Mouse (Mus musculus) CD4-positive, CD25-positive, alpha-beta regulatory T cell, adult 2 months (primary cell): ENCODE data around the gene Sh3bgrl2.
A peak's percentile ranks its signal among the peaks of the same experiment; 100 is the strongest.

ENCODE experiments used
- DNase-seq: peaks from one replicate; pipeline ENCODE4 v3.0.0-alpha.2; 2012; ENCODE audit warnings: low read depth, low spot score

The Sh3bgrl2 gene

DNA sequence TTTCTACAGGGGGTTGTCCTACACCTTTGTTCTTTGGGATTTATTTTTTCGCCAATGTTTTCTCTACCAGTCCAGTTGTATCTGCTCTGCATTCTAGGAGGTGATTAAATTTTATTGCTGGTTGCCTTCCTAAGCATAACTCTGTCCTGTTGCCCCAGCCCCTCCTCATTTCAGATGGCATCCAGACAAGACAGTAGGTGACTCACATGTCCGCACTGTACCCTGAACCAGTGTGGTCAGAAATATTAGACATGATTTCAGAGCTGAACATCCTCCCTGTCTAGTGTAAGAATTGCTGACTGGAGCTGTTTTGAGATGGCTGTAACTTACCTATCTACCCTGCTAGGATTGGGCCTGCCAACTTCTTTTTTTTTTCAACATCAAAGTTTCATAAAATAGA is 40.9 kb downstream of the Sh3bgrl2 start:
- no peak for DNase-seq

DNA sequence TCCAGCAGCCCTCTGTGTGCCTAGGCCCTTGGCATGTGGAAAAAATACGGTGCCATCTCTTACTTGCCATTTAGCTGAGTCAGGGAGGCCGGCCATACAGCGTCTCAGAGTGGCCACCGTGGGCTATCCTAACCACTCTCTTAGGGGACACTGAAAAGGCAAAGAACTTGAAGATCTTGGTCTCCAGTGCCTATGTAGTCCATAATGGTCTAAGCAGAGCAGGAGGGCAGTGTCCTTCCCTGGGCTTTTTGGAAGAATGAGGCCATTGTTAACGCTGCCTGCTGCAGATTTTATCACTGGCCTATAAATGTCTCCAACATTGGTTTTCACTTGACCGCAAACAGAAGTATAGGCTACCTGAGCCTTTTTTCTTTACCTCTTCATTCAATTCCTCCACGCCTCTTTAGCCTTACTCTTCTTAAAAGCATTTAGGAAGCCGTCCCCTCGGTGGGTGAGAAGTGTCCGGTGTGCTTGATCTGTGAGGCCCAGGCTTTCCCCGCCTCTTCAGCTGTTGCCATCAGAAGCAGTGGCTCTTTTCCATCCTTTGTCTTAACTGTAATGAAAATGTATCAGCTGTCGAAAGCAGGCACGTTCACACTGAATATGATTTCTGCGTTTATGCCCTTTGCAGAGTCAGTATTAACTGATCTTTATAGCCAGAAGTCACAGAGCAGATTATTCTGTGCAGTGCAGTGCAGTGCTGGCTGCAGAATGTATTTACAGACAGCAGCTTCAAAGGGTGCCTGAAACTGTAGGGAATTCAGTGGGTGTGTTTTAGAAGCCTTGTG is 41.7 kb downstream of the Sh3bgrl2 start:
- DNase-seq: no peak

DNA sequence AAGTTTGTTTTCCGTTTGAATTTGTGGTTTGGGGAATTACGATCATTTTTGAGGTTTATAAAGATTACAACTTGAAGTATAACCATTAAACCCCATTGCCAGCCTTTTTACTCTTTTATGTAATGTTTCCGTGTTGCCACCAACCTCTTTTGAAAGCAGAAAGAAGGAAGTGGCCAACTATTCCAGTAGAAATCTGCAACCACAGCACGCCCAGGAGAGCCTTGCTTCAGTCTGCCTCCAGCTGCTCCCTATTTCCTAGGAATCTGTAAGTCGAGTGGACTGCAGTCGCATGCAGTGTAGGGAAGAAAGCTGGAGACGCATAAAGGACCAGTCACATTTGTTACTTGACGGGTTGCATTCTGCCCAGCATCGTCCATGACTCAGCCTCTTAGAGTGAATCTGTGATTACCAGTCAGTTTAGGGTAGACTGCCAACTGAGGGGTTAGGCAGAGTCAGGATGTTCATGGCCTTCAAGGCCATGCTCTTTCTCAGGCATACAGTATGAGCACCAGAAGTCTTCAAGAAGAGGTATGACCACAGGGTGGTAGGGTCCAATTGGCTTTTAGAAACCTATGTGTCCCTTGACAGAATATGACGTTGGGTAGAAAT is 43.8 kb downstream of the Sh3bgrl2 start:
- DNase-seq: no peak

DNA sequence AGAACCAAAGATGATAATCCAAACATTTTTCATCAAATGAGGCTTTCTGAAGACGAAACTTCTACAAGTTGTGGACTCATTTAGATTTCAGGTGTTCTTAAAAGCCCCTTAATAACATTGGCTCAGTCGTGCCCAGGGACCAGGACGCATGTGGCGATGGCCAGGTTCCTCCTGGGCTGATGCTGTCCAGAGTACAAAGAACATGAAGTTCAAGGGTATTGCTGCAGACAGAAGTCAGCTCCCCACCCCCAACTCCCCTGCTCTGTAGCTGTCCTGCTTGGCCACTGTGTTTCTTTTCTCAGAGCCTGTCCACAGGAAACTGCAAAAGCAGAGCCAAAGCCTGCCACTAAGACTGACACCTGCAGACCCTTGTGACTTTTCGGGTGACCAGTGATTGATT is 45.7 kb downstream of the Sh3bgrl2 start:
- no peak for DNase-seq

DNA sequence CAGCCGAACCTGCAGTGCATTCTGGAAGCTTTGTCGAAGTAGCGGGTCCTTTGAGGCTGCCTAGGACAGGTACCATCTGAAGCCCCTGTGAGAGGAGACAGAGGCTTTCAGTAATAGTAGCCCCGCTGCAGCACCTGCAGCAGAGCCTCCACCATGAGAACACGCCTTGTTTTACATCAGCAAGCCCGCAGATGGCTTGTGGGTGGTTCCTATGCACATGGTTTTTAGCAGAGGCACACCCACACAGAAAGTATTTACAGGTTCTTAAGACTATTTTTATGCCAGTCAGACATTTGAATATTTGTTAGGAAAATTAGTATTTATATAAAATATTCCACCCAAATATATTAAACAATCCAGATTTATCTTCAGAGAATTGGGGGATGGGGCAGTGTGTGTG is 48.0 kb downstream of the Sh3bgrl2 start:
- DNase-seq: no peak

DNA sequence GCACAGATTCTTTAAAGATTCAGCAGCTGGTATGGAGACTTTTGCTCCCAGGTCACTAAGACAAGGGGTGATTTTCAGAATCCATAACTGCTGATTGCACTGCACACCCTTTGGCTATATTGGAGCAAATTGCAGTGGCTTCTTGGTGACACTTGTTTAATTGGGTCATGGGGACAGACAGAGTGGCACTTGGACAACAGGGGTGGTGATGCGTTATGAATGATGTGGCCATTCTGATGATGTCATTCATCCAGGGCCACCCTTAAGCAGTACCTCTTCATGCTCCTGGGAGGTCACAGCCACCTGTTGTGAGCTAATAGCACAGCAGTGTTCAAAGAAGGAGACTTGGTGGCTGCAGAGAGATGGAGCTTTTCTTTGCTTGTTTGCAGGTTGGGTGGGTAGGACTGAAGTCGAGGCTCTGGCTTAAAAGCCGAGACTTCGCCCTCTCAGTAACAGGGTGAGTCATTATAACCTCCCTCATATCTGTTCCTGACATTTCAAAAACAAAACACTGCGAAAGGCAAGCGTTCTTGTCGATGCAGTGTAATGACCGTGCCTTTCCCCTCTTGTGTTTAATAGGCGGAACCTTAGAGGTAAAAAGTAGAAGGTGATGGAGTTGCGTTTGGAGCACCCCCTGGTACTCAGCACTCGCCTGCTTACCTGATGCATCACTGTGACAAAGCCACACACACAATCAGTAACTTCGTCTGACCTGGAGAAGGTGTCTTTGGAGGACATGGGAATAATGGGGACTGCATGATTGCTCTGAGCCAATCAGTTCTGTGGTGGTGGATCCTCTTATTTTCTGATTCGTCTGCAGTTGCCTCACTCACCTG is 48.7 kb downstream of the Sh3bgrl2 start:
- DNase-seq: no peak

DNA sequence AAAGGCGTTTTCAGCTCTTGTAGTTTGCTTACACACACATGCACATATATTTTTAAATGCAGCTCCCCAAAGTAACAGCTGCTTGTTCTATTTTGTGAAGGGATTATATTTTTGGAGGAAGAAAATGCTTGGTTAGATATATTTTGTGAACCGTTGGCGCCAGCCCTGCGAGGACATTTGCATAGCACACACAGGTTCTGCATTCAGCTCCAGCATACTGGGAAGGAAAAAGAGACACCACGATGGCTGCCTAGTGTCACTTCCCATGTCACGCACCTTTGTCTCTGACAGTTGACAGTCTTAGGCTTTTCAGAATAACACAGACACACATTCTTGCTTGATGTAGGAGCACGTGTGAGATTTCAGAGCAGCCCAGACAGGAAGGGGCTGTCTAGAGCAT is 49.9 kb downstream of the Sh3bgrl2 start:
- DNase-seq: no peak

DNA sequence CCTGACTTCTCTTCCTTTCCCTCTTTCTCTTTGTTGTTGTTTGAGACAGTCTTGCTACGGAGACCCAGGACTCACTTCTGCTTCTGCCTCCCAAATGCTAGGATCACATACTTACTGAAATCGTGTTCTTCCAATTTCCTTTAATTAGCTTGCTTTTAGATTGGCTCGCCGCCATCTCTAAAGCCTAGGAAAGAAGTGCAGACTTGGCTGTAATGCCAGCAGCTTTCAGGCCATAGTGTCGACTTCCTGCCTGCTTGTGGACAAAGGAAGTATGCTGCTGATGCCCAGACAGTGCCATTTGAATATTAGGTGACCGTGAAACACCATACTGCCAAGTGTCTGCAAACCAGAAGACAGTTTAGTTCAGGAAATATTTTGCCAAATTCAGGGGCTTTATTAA is 51.4 kb downstream of the Sh3bgrl2 start:
- no peak for DNase-seq

DNA sequence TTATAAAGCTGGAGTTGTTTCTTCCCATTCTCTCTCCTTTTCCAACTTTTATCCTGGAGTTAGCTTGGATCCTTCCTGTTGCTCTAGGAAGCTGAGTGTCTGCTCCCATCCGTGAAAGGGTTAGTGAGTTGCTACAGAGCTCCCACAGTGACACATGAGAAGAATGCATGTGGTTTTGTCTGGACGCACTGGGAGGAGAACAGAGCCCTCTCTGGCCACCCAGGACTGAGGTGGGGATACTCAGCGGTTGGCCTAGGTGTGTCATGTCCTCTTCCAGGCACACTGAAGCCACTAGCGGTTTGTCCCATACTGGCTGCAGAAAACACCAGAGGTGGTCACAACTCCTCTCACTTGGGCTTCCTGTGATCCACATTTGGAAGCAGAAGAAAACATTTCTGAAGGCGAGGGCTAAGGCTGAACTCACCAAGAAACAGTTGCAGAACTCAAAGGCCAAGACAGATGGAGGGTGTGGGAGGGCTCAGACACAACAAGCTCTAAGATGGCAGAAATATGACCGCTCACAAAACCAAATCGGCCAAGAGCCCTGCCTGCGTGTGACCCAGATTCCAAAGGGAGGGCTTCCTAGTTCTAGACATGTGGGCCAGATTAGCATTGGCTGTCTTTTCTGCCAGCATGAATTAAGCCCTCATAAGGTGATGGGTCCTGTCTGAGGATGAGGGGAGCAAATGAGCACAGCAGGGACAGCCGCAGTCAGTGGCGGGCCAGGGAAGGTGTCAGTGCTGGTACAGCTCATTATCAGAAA is 52.3 kb downstream of the Sh3bgrl2 start:
- DNase-seq: no peak

DNA sequence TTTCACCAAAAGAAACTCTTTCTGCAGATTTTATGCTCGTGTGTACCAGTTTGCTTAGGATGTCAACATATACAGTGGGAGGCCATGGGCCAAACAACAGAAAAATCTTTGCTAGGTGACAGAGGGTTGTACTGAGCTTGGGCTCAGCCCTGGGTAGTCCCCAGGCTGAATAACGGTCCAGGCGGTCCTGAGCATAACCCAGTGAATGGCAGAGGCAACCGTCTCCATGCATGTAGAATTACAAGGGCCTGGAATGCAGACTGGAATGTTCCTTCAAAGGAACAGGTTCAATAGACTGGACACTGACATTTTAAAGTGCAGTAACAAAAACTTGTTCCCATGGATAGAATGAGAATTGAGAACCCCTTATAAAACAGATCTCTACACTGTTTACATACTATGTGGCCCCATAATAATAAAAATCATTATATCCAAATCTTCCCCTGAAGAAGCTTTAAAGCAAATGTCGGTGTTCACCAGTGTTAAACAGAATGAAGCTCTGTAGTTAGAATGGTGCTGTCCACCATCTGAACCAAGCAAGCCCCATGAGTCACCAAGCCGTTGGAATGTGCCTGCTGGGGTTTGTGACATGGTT is 54.1 kb downstream of the Sh3bgrl2 start:
- no peak for DNase-seq

DNA sequence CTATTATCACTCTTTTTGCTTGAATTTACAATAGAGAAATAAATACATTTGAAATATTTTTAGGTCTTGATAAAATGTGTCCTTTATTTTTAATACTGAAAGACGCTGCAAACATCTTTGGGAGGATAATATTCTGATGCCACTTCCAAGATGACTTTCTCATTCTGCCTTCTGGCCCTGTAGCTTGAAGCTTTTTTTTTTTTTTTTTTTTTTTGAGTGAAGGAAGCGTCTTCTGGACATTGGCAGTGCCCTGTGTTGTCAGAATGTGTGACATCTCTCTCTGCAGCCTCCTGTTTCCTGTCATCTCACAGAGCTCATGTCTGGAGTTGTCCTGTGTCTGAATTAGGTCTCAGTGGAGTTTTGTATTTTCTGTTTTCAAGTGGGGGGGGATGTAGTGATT is 55.0 kb downstream of the Sh3bgrl2 start:
- no peak for DNase-seq

DNA sequence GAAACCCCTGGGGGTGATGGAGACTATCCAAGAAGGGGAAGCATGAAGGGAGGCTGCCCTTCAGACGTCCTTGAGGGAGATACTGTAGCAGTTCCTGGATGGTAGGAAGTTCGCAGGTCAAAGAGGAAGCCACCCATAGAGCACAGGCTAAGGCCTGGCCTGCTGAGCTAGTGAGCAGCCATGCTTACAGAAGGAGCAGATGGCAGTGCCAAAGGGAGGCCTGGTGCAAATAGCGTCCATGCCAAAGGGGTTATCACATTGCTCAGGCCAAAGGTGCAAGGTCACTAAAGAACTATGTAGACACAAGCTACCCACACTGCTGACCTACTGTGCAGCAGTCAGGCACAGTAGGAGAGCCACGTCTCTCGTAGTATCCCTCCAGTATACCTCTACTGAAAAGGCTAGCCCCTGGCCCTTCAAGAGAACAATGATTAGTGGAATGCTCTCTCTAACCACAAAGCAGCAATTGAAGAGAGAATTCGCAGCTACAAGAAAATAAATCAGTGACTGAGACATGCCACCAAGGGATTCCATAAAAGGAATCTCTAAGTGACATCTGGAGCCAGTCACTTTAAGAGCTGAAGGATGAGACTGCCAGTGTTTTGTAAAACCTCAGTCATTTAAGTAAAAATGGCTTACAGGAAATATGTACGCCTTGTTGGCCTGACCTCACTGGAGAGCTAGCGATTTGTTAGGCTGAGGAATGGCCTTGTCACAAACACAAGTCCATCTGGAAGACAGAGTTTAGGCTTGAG is 57.9 kb downstream of the Sh3bgrl2 start:
- no peak for DNase-seq

DNA sequence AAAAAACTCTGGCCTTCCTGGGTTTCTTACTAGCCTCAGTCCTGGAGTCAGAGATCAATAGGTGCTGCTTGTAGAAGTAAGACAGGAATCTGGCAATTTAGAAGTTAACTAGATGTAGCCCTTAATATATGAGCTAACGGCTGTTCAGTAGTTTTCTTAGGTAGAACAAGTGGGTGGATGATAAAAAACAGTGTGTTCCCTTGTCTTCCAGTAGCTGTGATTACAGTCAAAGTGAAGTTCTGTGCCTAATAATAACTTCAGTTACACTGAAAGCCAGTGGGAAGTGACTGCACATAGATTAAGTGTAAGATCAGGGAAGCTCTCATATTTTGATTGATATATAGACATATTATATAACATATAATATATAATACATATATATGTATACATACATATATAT is 60.0 kb downstream of the Sh3bgrl2 start:
- DNase-seq: no peak

DNA sequence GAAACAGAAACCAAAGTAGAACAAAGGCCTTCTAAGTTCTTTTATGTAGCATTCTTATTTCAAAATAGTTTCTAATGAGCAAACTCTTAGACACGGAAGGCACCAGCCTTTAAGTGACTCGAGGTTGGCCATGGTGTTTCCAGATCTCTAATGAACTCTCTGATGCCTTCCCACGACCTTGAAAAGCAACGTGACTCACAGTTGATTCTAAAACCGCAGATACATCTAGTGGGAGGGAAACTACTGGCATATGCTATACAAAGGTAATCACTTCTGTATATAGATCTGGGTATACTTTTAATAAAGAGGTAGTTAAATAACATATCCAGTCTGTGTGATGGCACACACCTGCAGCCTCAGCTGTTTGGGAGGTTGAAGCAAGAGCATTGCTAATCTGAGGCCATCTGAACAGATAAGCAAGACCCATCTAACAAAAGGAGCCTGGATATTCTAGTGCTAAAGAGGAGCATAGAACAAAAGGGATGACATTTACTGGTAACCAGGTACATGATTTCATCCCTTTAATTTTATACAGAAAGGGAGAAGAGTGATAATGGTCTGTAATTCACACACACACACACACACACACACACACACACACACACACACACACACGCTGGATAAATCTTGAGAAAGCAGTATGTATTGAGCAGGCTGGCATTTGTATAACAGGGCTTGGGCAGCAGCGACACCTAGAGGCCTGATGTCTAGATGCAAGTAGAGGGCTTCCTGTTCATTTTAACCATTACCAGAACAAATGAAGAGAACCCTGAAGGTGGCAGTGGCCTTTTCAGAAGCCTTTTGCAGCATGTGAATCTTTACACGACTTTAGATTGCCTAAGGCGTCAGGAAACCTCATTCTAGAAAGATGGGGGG is 61.5 kb downstream of the Sh3bgrl2 start:
- DNase-seq: peak; percentile 91

DNA sequence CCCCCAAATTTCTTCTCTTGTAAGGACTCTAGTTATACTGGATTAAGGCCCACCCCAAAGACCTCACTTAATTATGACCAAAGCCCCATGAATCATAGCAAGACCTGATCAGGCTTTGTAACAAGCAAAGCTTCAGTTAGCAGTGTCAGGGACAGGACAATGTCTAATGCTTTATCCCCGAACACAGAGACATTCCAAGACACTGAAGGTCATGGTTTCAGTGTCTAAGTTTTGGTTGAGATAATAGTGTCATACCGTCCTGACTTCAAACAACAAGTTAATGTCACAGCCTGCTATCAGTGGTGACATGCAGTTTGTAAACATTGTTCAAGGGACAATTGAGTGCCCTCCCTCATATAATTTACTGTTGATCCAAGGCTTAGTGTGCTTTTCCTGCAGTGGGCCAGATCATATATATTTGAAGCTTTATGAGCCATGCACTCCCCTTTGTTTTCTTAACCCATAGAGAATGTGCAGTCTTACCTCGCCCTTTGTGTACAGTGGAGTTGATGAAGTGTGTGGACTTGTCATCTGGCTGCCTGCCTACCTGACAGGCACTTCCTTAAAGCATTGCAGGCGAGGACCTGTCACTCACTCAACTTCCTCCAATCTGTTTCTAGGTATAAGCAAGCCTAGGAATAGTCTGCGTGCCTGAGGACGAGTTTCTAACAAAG is 67.9 kb downstream of the Sh3bgrl2 start:
- no peak for DNase-seq

DNA sequence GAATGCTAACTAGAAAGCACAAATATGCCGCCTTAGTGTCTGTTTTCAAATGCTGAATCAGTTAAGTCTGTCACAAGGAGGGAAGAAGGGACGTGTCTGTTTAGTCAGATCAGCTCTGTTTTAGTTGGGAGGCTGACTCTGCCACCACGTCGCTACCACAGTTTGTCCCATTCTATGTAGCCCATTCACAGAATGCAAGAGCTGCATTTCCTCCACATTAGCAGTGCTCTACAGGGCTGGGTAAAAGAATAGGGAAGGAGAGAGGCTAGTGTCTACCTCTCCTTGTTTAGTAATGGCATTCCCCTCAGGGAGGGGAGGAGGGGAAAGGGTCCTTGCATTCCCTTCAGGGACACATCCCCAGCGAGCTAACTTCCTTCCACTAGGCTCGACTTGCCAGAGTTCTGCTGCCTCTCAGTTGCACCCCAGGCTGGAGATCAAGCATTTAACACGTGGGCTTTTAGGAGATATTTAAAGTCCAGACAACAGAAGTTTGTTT is 68.5 kb downstream of the Sh3bgrl2 start:
- DNase-seq: no peak

DNA sequence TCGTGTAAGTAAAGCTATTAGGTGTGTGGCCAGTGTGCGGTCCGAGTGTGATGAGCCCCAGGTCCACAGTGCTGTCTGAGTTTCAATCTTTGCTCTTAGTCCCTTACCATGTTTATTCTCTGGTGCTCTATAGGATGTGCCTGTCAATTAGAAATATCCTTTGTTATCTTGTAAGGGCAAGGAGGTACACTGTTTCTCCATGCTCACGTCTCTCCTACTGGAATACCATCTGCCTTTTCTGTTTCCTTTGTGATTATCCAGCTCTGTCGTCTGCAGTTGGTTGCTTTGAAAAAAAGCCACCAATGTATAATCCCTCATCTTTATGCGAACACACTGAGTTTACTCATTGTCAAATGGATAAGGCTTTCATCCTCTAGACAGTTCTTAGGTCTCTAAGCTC is 75.3 kb downstream of the Sh3bgrl2 start:
- no peak for DNase-seq

DNA sequence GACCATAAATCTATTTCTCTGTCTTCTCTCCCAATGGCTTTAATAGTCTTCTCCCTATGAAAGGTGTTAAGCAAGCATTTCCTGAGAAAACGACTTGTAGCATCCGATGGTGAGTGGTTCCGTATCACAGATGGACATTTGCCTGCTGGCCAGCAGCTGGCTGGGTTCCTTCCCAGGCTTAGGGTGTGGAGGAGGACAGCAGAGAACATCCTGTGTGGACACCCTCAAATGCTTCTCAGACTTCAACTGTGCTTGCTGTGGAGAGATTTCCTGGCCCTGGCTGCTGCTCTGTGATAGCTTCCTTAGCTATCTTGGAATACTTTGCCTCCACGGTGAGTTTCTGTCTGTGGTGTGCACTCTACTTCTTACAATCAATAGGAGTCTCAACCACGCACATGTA is 76.1 kb downstream of the Sh3bgrl2 start:
- no peak for DNase-seq

DNA sequence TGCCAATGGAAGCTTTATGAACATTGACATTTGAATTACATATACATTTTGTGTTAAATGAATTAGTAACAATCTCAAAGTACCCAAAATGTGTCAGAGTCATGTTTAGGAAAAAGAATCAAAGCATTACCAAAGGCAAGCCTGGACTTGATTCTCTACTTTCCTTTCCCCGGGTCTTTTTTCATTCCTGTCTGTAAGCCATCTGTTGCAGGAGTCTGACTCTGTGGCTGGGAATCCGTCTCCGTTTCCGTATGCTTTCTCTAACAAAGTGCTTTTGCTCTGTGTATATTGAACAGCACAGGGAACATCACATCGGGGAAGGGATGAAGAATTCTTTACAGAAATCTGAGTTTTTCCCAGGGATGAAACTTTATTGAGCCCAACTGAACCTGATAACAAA is 77.0 kb downstream of the Sh3bgrl2 start:
- DNase-seq: no peak
